Mouse (Mus musculus) erythroblast, embryonic 14.5 days (primary cell): ENCODE measurements at regions not wholly inside any gene's neighbourhood (a gene's known extent, or its start where the extent isn't known, plus 50 kb on each side); places are given as distances from the start of the nearest gene placed in this dataset.

ENCODE experiments used
- GATA1 ChIP-seq: IDR thresholded peaks from 2 replicates; pipeline ENCODE4 v1.6.1; 2012; ENCODE audit warnings: low read length, inconsistent platforms, mixed read lengths
- TAL1 ChIP-seq: IDR thresholded peaks from 3 replicates; pipeline ENCODE4 v1.6.1; 2012; ENCODE audit warnings: low read length, inconsistent platforms, mixed read lengths

DNA sequence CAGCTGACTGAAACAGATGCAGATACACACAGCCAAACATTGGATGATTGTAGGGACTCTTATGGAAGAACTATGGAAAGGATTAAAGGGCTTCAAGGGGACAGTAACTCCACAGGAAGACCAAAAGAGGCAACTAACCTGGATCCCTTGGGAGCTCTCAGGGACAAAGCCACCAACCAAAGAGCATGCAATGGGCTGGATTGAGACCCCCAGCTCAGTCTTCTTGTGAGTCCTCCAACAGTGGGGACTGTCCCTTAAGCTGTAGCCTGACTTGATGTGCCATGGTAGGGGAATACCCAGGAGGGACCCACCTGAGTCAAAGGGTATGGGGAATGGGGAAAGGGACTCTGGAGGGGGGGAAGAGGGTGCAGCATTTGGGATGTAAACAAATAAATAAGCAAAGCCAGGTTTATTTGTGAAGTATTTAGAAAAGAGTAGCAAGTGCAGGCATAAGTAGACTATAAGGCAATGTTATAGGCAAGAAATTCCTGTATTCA is 313.8 kb downstream of the Otol1 start:
- TF ChIP-seq GATA1 (no peak), TAL1 (no peak)
